ENCODE assay signal across 1 mouse cellular context in the genomic region with DNA sequence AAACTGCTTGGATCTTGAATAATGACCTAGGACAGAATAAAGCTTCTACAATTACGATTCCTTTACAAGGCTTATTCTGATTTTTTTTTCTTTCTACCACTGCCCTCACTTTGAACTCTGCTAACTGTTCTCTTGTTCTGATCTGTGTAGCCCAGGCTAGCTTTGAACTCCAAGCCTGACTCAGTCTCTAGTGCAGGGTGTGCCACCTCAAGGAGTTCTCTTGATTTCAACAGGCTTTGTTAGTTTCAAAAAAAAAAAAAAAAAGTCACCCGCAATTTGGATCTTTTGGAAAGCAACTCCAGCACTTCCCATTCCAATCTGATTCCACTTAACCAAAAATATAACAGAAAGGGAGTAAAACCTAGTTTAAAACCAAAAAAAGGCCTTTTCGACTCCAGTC.
TF ChIP-seq lines count a peak whose summit lies in the region.

No protein-coding gene starts in this region.

TF ChIP-seq in MEL, 35 proteins besides CTCF, POLR2A, EP300 and RAD21:
- TF ChIP-seq HCFC1 (IDR thresholded peaks at IDR 0.05; ENCODE audit: low read depth, low read length) (no peak), RCOR1 (IDR thresholded peaks at IDR 0.05; ENCODE audit: low read depth, low read length) (no peak), SIN3A (IDR thresholded peaks at IDR 0.05; ENCODE audit: low read length) (no peak), TAL1 (IDR thresholded peaks at IDR 0.05; ENCODE audit: low read length) (no peak)
